Mouse (Mus musculus): Measurements from ENCODE around the gene Gm34302.

GRCm38 (mm10) chr3:63439738-63440137, 43.9 kb downstream of the Gm34302 start:
- TF ChIP-seq CTCF (IDR thresholded peaks at IDR 0.05; ENCODE audit: control insufficient read depth, insufficient read depth, insufficient read length): no peak
- TF ChIP-seq USF1 (IDR thresholded peaks at IDR 0.05; ENCODE audit: low read depth): no peak
